ENCODE assay signal across 13 mouse cellular contexts in the genomic region with DNA sequence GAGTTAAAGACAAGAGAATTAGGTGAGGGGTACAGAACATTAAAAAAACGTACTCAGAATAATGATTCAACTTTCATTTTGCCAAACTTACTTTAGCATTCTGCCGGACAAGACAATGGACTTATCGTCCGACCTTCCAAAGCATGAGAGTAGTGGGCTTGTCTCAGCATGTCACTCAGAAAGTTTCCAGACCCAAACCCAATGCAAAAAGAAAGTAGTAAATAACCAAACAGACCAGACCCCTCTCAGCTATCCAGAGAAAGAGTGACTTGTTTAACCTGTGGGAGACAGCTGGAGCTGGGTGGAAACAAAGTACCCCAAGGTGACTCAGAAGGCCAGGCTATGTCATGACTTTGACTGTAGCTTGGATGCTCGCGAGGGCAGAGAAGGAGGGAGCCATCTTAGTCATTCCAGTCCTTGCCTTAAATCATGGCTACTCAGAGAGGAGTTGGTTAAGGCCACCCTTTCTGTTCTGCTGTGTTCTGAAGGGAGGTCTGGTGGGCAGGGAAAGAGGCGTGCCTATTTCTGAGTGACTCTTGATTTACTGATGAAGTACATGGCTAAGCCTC. TPM values are rescaled to one million over a fixed set of nuclear protein-coding genes. Genes with fewer than 3 reads are reported as not detected.
DNase-seq lines count a peak whose midpoint lies in the region; ATAC-seq lines count a peak whose summit lies in the region.
"Had no signal": no experiment of that assay in that cellular context is flagged by ENCODE, and none has a peak within 500 bp of the region (broad histone marks: within the 10 kb centered on the region; RNA-seq: fewer than 3 reads in every experiment).

No protein-coding gene starts in this region.

- 89% methylated on average over 7 of the region's 7 CpGs for WGBS in heart, embryonic 11.5 days (ENCODE audit: insufficient replicate concordance)
- WGBS in neural tube, embryonic 15.5 days: 84% methylated on average over 7 of the region's 7 CpGs
- WGBS in limb, embryonic 13.5 days: 89% methylated on average over 7 of the region's 7 CpGs

- no peak overlapping the region for H3K9ac ChIP-seq in heart, embryonic 11.5 days (ENCODE audit: low read depth, low read length)
- H3K9ac ChIP-seq in neural tube, embryonic 15.5 days (replicated peaks): no peak overlapping the region
- no peak overlapping the region for H3K9ac ChIP-seq in limb, embryonic 13.5 days

- H3K4me3 ChIP-seq in heart, embryonic 11.5 days (ENCODE audit: low read depth, low read length): peak overlapping the region; percentile 68; the same call in 1 of the 2 replicates
- H3K4me3 ChIP-seq in neural tube, embryonic 15.5 days (replicated peaks): no peak overlapping the region
- H3K4me3 ChIP-seq in limb, embryonic 13.5 days: no peak overlapping the region

- H3K36me3 ChIP-seq in heart, embryonic 11.5 days (ENCODE audit: control insufficient read depth, insufficient read depth, low read length): peaks cover 8% of the 10 kb centered on the region; the same call in 1 of the 2 replicates
- H3K36me3 ChIP-seq in neural tube, embryonic 15.5 days: peaks cover 10% of the 10 kb centered on the region; the same call in 1 of the 2 replicates
- peaks cover 26% of the 10 kb centered on the region for H3K36me3 ChIP-seq in limb, embryonic 13.5 days

- H3K9me3 ChIP-seq in heart, embryonic 11.5 days (replicated peaks; ENCODE audit: control insufficient read depth, low read length): peaks cover 2% of the 10 kb centered on the region; the same call in 1 of the 2 replicates
- H3K9me3 ChIP-seq in neural tube, embryonic 15.5 days (replicated peaks): no peaks in the 10 kb centered on the region
- H3K9me3 ChIP-seq in limb, embryonic 13.5 days: no peaks in the 10 kb centered on the region

- no peak for ATAC-seq in heart, embryonic 11.5 days (replicated peaks; ENCODE audit: insufficient number of reproducible peaks, low FRiP score, low TSS enrichment)
- ATAC-seq in neural tube, embryonic 15.5 days (ENCODE audit: low FRiP score): no peak
- ATAC-seq in limb, embryonic 13.5 days (ENCODE audit: low FRiP score, low read depth): no peak
- no peak for ATAC-seq in frontal cortex, adult (ENCODE audit: low TSS enrichment)

- H3K27ac ChIP-seq in heart, embryonic 11.5 days (ENCODE audit: low read depth, low read length): no peak overlapping the region
- no peak overlapping the region for H3K27ac ChIP-seq in neural tube, embryonic 15.5 days (replicated peaks)
- no peak overlapping the region for H3K27ac ChIP-seq in limb, embryonic 13.5 days

- H3K4me2 ChIP-seq in heart, embryonic 11.5 days: peak overlapping the region; percentile 87
- H3K4me2 ChIP-seq in neural tube, embryonic 15.5 days: peak overlapping the region; percentile 25; the same call in 1 of the 2 replicates
- H3K4me2 ChIP-seq in limb, embryonic 13.5 days (replicated peaks): 0 out of 2 replicates have a peak overlapping the region, but pooled peaks have one; percentile 12

- no peak for DNase-seq in heart, postnatal 4 days
- DNase-seq in neural tube, embryonic 10.5 days (ENCODE audit: extremely low spot score, low spot score): no peak
- no peak for DNase-seq in ovary, adult 18-20 months (ENCODE audit: low spot score)
- DNase-seq in urinary bladder, adult 18-20 months (ENCODE audit: low spot score in 2 of 2): no peak
- DNase-seq: cerebellum, adult 9-11 months; layer of hippocampus, postnatal 36 days; lung, postnatal 36 days; right cerebral cortex, adult 18-20 months; thymus, postnatal 4 days had no signal

- peaks cover 11% of the 10 kb centered on the region for H3K4me1 ChIP-seq in heart, embryonic 11.5 days (ENCODE audit: control insufficient read depth, insufficient read depth, low read length)
- peaks cover 28% of the 10 kb centered on the region for H3K4me1 ChIP-seq in neural tube, embryonic 15.5 days
- H3K4me1 ChIP-seq in limb, embryonic 13.5 days: peaks cover 13% of the 10 kb centered on the region

- H3K27me3 ChIP-seq in heart, embryonic 11.5 days (ENCODE audit: control insufficient read depth, insufficient read depth, low read length): no peaks in the 10 kb centered on the region
- H3K27me3 ChIP-seq in neural tube, embryonic 15.5 days (replicated peaks): no peaks in the 10 kb centered on the region
- no peaks in the 10 kb centered on the region for H3K27me3 ChIP-seq in limb, embryonic 13.5 days

RNA-seq across cellular contexts. Expression of gene Agpat4, which starts 2.8 kb away (rescaled TPM):
- polyA plus RNA-seq in heart, embryonic 11.5 days (2014; fragmentation: Nextera tagmentation; extraction: Ambion mirVana): 17.8 and 21.0 TPM in 2 replicates
- total RNA-seq in heart, postnatal 4 days (2021): 1 to 10 TPM; 7.8 to 8.9 TPM
- polyA plus RNA-seq in neural tube, embryonic 15.5 days (2015; fragmentation: Nextera tagmentation; extraction: Ambion mirVana): 55.5 and 55.8 TPM in 2 replicates
- 38.8 and 40.1 TPM in 2 replicates for polyA plus RNA-seq in limb, embryonic 13.5 days (2015; fragmentation: Nextera tagmentation; extraction: Ambion mirVana)

Comparison
In these comparisons a context has a peak if more than half of its experiments do, and no peak if none do; other contexts are left out.
1. H3K4me2 ChIP-seq: peak in every context shown above with its lines; median percentile 87 in heart, embryonic 11.5 days; 25 in neural tube, embryonic 15.5 days; 12 in limb, embryonic 13.5 days.